Mouse (Mus musculus) heart, embryonic 12.5 days (tissue): ENCODE results near the gene Fga. TPM values are rescaled to one million over a fixed set of nuclear protein-coding genes. Genes with fewer than 3 reads are reported as not detected.

Source experiments
- ATAC-seq: fragments of 200-750 bp; cut with Nextera tagmentation; 2 replicates; pipeline ENCODE4 v1.8.0; 2017; ENCODE audit warnings: moderate TSS enrichment, moderate library complexity; ENCODE audit not compliant: insufficient number of reproducible peaks, low FRiP score
- H3K27ac ChIP-seq: fragments of 300-500 bp; sonication (generic); 2 replicates; pipeline ENCODE4 v1.5.1; 2016; ENCODE audit warnings: mild to moderate bottlenecking, moderate library complexity; ENCODE audit not compliant: poor library complexity, severe bottlenecking
- H3K27me3 ChIP-seq: fragments of 300-500 bp; sonication (generic); replicated peaks from 2 replicates; pipeline ENCODE4 v1.6.1; 2016; ENCODE audit warnings: mild to moderate bottlenecking, moderate library complexity
- H3K36me3 ChIP-seq: fragments of 300-500 bp; sonication (generic); 2 replicates; pipeline ENCODE4 v1.6.1; 2016; ENCODE audit warnings: mild to moderate bottlenecking, moderate library complexity
- H3K4me1 ChIP-seq: fragments of 300-500 bp; sonication (generic); replicated peaks from 2 replicates; pipeline ENCODE4 v1.6.1; 2016; ENCODE audit warnings: mild to moderate bottlenecking
- H3K4me2 ChIP-seq: fragments of 300-500 bp; sonication (generic); 2 replicates; pipeline ENCODE4 v1.6.1; 2016; ENCODE audit warnings: mild to moderate bottlenecking, moderate library complexity
- H3K4me3 ChIP-seq: fragments of 300-500 bp; sonication (generic); 2 replicates; pipeline ENCODE4 v1.5.1; 2016; ENCODE audit warnings: mild to moderate bottlenecking
- H3K9ac ChIP-seq: fragments of 300-500 bp; sonication (generic); 2 replicates; pipeline ENCODE4 v1.6.1; 2016; ENCODE audit warnings: mild to moderate bottlenecking, moderate library complexity
- H3K9me3 ChIP-seq: fragments of 300-500 bp; sonication (generic); replicated peaks from 2 replicates; pipeline ENCODE4 v1.6.1; 2016; ENCODE audit warnings: mild to moderate bottlenecking, moderate library complexity
- WGBS: fragments of 180-500 bp; shearing (Covaris S2); methylation state at CpG from one replicate; pipeline ENCODE4 v1.1.7; 2016; 5-methylcytosine and 5-hydroxymethylcytosine counted together
- polyA plus RNA-seq: library from polyadenylated mRNA; unstranded; fragments of >200 nt; fragmentation: Nextera tagmentation; extraction: Ambion mirVana; gene quantifications from 2 replicates; pipeline ENCODE4 v1.2.1, GENCODE M21; 2016

Gene Fga
- 0.67 and 3.9 TPM in 2 replicates for polyA plus RNA-seq

- Histone ChIP-seq H3K9ac (no peak within 1 kb of the TSS), H3K9me3 (no peaks in the 10 kb centered on the region), H3K4me2 (no peak within 1 kb of the TSS), H3K27ac (no peak within 1 kb of the TSS), H3K27me3 (no peaks in the 10 kb centered on the region), H3K4me1 (no peaks in the 10 kb centered on the region), H3K4me3 (no peak within 1 kb of the TSS), H3K36me3 (no peaks in the 10 kb centered on the region)
- WGBS: 67% methylated on average over 9 of the region's 9 CpGs
- no peak for ATAC-seq
Measured at GRCm38 (mm10) chr3:83025475-83026301, at the start of gene Fga. Gene Fga (plus strand): TSS chr3:83026076.

- Histone ChIP-seq H3K27ac (no peak overlapping the region), H3K9me3 (no peaks in the 10 kb centered on the region), H3K4me1 (0 out of 2 replicates have a peak, but pooled peaks cover 3% of the 10 kb centered on the region), H3K4me3 (no peak overlapping the region), H3K27me3 (no peaks in the 10 kb centered on the region), H3K4me2 (no peak overlapping the region), H3K9ac (no peak overlapping the region), H3K36me3 (no peaks in the 10 kb centered on the region)
- ATAC-seq: no peak
- WGBS: 80% methylated on average over 6 of the region's 6 CpGs
Measured at GRCm38 (mm10) chr3:82980818-82981217, 45.1 kb upstream of the Fga start.

- WGBS: 65% methylated on average over 8 of the region's 8 CpGs
Measured at GRCm38 (mm10) chr3:82981861-82982260, 44.0 kb upstream of the Fga start.

GRCm38 (mm10) chr3:82984840-82985239, 41.0 kb upstream of the Fga start:
- Histone ChIP-seq H3K36me3 (no peaks in the 10 kb centered on the region), H3K27me3 (no peaks in the 10 kb centered on the region), H3K9ac (no peak overlapping the region), H3K4me1 (0 out of 2 replicates have a peak, but pooled peaks cover 3% of the 10 kb centered on the region), H3K4me2 (no peak overlapping the region), H3K27ac (no peak overlapping the region), H3K9me3 (no peaks in the 10 kb centered on the region), H3K4me3 (no peak overlapping the region)
- ATAC-seq: no peak
- 75% methylated on average over 2 of the region's 2 CpGs for WGBS

More at GRCm38 (mm10) chr3:82981861-82982260, 44.0 kb upstream of the Fga start:
- H3K27ac ChIP-seq: no peak overlapping the region
- no peaks in the 10 kb centered on the region for H3K36me3 ChIP-seq
- 0 out of 2 replicates have a peak, but pooled peaks cover 3% of the 10 kb centered on the region for H3K4me1 ChIP-seq
- H3K9ac ChIP-seq: no peak overlapping the region
- H3K9me3 ChIP-seq: no peaks in the 10 kb centered on the region
- no peak overlapping the region for H3K4me3 ChIP-seq
- H3K27me3 ChIP-seq: no peaks in the 10 kb centered on the region
- no peak for ATAC-seq
- H3K4me2 ChIP-seq: no peak overlapping the region

- Histone ChIP-seq H3K4me3 (no peak overlapping the region), H3K9me3 (no peaks in the 10 kb centered on the region), H3K4me2 (no peak overlapping the region), H3K36me3 (no peaks in the 10 kb centered on the region), H3K27me3 (peaks cover 22% of the 10 kb centered on the region; the same call in 1 of the 2 replicates), H3K4me1 (peaks cover 5% of the 10 kb centered on the region), H3K9ac (no peak overlapping the region), H3K27ac (no peak overlapping the region)
- WGBS: 70% methylated on average over 12 of the region's 12 CpGs
- ATAC-seq: no peak
Measured at GRCm38 (mm10) chr3:82991963-82992362, 33.9 kb upstream of the Fga start.

GRCm38 (mm10) chr3:82992956-82993355, 32.9 kb upstream of the Fga start:
- WGBS: 81% methylated on average over 6 of the region's 6 CpGs
- Histone ChIP-seq H3K4me3 (no peak overlapping the region), H3K27me3 (peaks cover 29% of the 10 kb centered on the region; the same call in 1 of the 2 replicates), H3K4me2 (no peak overlapping the region), H3K9ac (no peak overlapping the region), H3K36me3 (no peaks in the 10 kb centered on the region), H3K4me1 (peaks cover 5% of the 10 kb centered on the region), H3K27ac (no peak overlapping the region), H3K9me3 (no peaks in the 10 kb centered on the region)
- ATAC-seq: no peak

GRCm38 (mm10) chr3:82995368-82995767, 30.5 kb upstream of the Fga start:
- peaks cover 29% of the 10 kb centered on the region; the same call in 1 of the 2 replicates for H3K27me3 ChIP-seq
- H3K27ac ChIP-seq: no peak overlapping the region
- H3K9me3 ChIP-seq: no peaks in the 10 kb centered on the region
- peak overlapping the region; percentile 32 for H3K4me3 ChIP-seq
- no peak overlapping the region; the same call in 1 of the 2 replicates for H3K9ac ChIP-seq
- peak overlapping the region; percentile 74 for H3K4me2 ChIP-seq
- H3K36me3 ChIP-seq: no peaks in the 10 kb centered on the region
- H3K4me1 ChIP-seq: peaks cover 5% of the 10 kb centered on the region
- peak; percentile 59; the same call in 1 of the 2 replicates for ATAC-seq
- WGBS: 2% methylated on average over 24 of the region's 24 CpGs

GRCm38 (mm10) chr3:82996656-82997055, 29.2 kb upstream of the Fga start:
- no peak overlapping the region for H3K9ac ChIP-seq
- no peak for ATAC-seq
- 79% methylated on average over 3 of the region's 3 CpGs for WGBS

GRCm38 (mm10) chr3:82998772-82999463, 27.0 kb upstream of the Fga start:
- 0 out of 2 replicates have a peak, but pooled peaks have one; percentile 39 for ATAC-seq
- WGBS: 30% methylated on average over 8 of the region's 8 CpGs

More at GRCm38 (mm10) chr3:82996656-82997055, 29.2 kb upstream of the Fga start:
- H3K27ac ChIP-seq: no peak overlapping the region
- no peaks in the 10 kb centered on the region for H3K9me3 ChIP-seq
- no peak overlapping the region for H3K4me3 ChIP-seq
- H3K4me1 ChIP-seq: peaks cover 5% of the 10 kb centered on the region
- no peak overlapping the region for H3K4me2 ChIP-seq
- H3K27me3 ChIP-seq: peaks cover 29% of the 10 kb centered on the region; the same call in 1 of the 2 replicates
- no peaks in the 10 kb centered on the region for H3K36me3 ChIP-seq

GRCm38 (mm10) chr3:82999995-83000394, 25.9 kb upstream of the Fga start:
- WGBS: 75% methylated on average over 9 of the region's 9 CpGs
- Histone ChIP-seq H3K4me2 (no peak overlapping the region), H3K9me3 (no peaks in the 10 kb centered on the region), H3K4me3 (no peak overlapping the region), H3K9ac (no peak overlapping the region), H3K27ac (no peak overlapping the region), H3K4me1 (peaks cover 3% of the 10 kb centered on the region), H3K27me3 (peaks cover 18% of the 10 kb centered on the region; the same call in 1 of the 2 replicates), H3K36me3 (no peaks in the 10 kb centered on the region)
- ATAC-seq: no peak

More at GRCm38 (mm10) chr3:82998772-82999463, 27.0 kb upstream of the Fga start:
- Histone ChIP-seq H3K36me3 (no peaks in the 10 kb centered on the region), H3K4me2 (no peak overlapping the region), H3K9me3 (no peaks in the 10 kb centered on the region), H3K4me1 (peaks cover 5% of the 10 kb centered on the region), H3K27ac (no peak overlapping the region), H3K9ac (no peak overlapping the region), H3K4me3 (no peak overlapping the region), H3K27me3 (peaks cover 27% of the 10 kb centered on the region; the same call in 1 of the 2 replicates)

- H3K27ac ChIP-seq: no peak overlapping the region
Measured at GRCm38 (mm10) chr3:83002191-83002590, 23.7 kb upstream of the Fga start.

More at GRCm38 (mm10) chr3:83002191-83002590, 23.7 kb upstream of the Fga start:
- no peak overlapping the region for H3K4me2 ChIP-seq
- 2% methylated on average over 2 of the region's 2 CpGs for WGBS
- H3K4me1 ChIP-seq: no peaks in the 10 kb centered on the region
- no peak for ATAC-seq
- no peaks in the 10 kb centered on the region for H3K9me3 ChIP-seq
- 0 out of 2 replicates have a peak, but pooled peaks cover 4% of the 10 kb centered on the region for H3K27me3 ChIP-seq
- no peak overlapping the region for H3K9ac ChIP-seq
- H3K4me3 ChIP-seq: no peak overlapping the region
- H3K36me3 ChIP-seq: no peaks in the 10 kb centered on the region
